Mouse (Mus musculus): ENCODE results near the gene Cldn13. TPM values are rescaled to one million over a fixed set of nuclear protein-coding genes. Genes with fewer than 3 reads are reported as not detected.
A peak's percentile ranks its signal among the peaks of the same experiment; 100 is the strongest.

Cldn13 gene
- polyA plus RNA-seq, 1 experiment from 2014 or later, result 1.3 TPM

- H3K27me3 ChIP-seq, result no peaks in the 10 kb centered on the region
- no peak overlapping the region for H3K4me3 ChIP-seq
- no peak overlapping the region for H3K4me2 ChIP-seq
- no peak for ATAC-seq (ENCODE audit: insufficient number of reproducible peaks, low FRiP score, low TSS enrichment, low read depth)
- H3K4me1 ChIP-seq, result peaks cover 7% of the 10 kb centered on the region
- H3K36me3 ChIP-seq, result no peaks in the 10 kb centered on the region; the same call in 1 of the 2 replicates
- no peak overlapping the region for H3K9ac ChIP-seq
- no peaks in the 10 kb centered on the region for H3K9me3 ChIP-seq
- H3K27ac ChIP-seq, result no peak overlapping the region
- WGBS, result 82% methylated on average over 8 of the region's 8 CpGs
Observed at GRCm38 (mm10) chr5:134933281-134933680, 18.0 kb upstream of the Cldn13 start.

- WGBS, result 42% methylated on average over 9 of the region's 9 CpGs
- peak; percentile 37; the same call in 1 of the 2 replicates for ATAC-seq (ENCODE audit: insufficient number of reproducible peaks, low FRiP score, low TSS enrichment, low read depth)
Observed at GRCm38 (mm10) chr5:134932903-134933276, 17.6 kb upstream of the Cldn13 start.

GRCm38 (mm10) chr5:134932179-134932902 is 17.0 kb upstream of the Cldn13 start, which contains the start of gene Mettl27:
Gene Mettl27 (plus strand): TSS chr5:134932368.
- under 1% methylated on average over 41 of the region's 41 CpGs for WGBS
- ATAC-seq (ENCODE audit: insufficient number of reproducible peaks, low FRiP score, low TSS enrichment, low read depth), result peak; percentile 85

More at GRCm38 (mm10) chr5:134932903-134933276, 17.6 kb upstream of the Cldn13 start:
- H3K9me3 ChIP-seq, result no peaks in the 10 kb centered on the region
- peak overlapping the region; percentile 67; the same call in 1 of the 2 replicates for H3K27ac ChIP-seq
- H3K4me1 ChIP-seq, result peaks cover 7% of the 10 kb centered on the region
- no peaks in the 10 kb centered on the region for H3K27me3 ChIP-seq
- H3K4me2 ChIP-seq, result peak overlapping the region; percentile 87
- H3K4me3 ChIP-seq, result peak overlapping the region; percentile 76
- no peak overlapping the region for H3K9ac ChIP-seq
- no peaks in the 10 kb centered on the region; the same call in 1 of the 2 replicates for H3K36me3 ChIP-seq

GRCm38 (mm10) chr5:134929988-134930387 is 14.7 kb upstream of the Cldn13 start:
- H3K27ac ChIP-seq, result no peak overlapping the region
- no peak overlapping the region for H3K9ac ChIP-seq
- ATAC-seq (ENCODE audit: insufficient number of reproducible peaks, low FRiP score, low TSS enrichment, low read depth), result no peak
- peaks cover 7% of the 10 kb centered on the region for H3K4me1 ChIP-seq
- H3K36me3 ChIP-seq, result no peaks in the 10 kb centered on the region; the same call in 1 of the 2 replicates
- no peaks in the 10 kb centered on the region for H3K9me3 ChIP-seq
- 80% methylated on average over 2 of the region's 2 CpGs for WGBS
- H3K4me2 ChIP-seq, result no peak overlapping the region
- no peaks in the 10 kb centered on the region for H3K27me3 ChIP-seq
- H3K4me3 ChIP-seq, result no peak overlapping the region

More at GRCm38 (mm10) chr5:134932179-134932902, 17.0 kb upstream of the Cldn13 start, which contains the start of gene Mettl27:
- no peaks in the 10 kb centered on the region for H3K9me3 ChIP-seq
- H3K4me3 ChIP-seq, result peak within 1 kb of the TSS; percentile 76
- H3K27me3 ChIP-seq, result no peaks in the 10 kb centered on the region
- H3K9ac ChIP-seq, result peak within 1 kb of the TSS; percentile 72
- H3K4me1 ChIP-seq, result peaks cover 7% of the 10 kb centered on the region
- peak within 1 kb of the TSS; percentile 87 for H3K4me2 ChIP-seq
- H3K36me3 ChIP-seq, result no peaks in the 10 kb centered on the region; the same call in 1 of the 2 replicates
- H3K27ac ChIP-seq, result peak within 1 kb of the TSS; percentile 67

GRCm38 (mm10) chr5:134926726-134927125 is 11.4 kb upstream of the Cldn13 start:
- 64% methylated on average over 4 of the region's 4 CpGs for WGBS
- H3K4me3 ChIP-seq, result no peak overlapping the region
- ATAC-seq (ENCODE audit: insufficient number of reproducible peaks, low FRiP score, low TSS enrichment, low read depth), result no peak

GRCm38 (mm10) chr5:134923141-134923540 is 7.8 kb upstream of the Cldn13 start:
- Histone ChIP-seq H3K9me3 (no peaks in the 10 kb centered on the region), H3K4me3 (no peak overlapping the region), H3K27ac (no peak overlapping the region), H3K4me1 (no peaks in the 10 kb centered on the region), H3K4me2 (no peak overlapping the region), H3K27me3 (no peaks in the 10 kb centered on the region), H3K36me3 (no peaks in the 10 kb centered on the region), H3K9ac (no peak overlapping the region)
- ATAC-seq (ENCODE audit: insufficient number of reproducible peaks, low FRiP score, low TSS enrichment, low read depth), result no peak
- 70% methylated on average over 6 of the region's 6 CpGs for WGBS

More at GRCm38 (mm10) chr5:134926726-134927125, 11.4 kb upstream of the Cldn13 start:
- Histone ChIP-seq H3K9me3 (no peaks in the 10 kb centered on the region), H3K27me3 (no peaks in the 10 kb centered on the region), H3K9ac (no peak overlapping the region), H3K27ac (no peak overlapping the region), H3K36me3 (no peaks in the 10 kb centered on the region), H3K4me1 (no peaks in the 10 kb centered on the region), H3K4me2 (no peak overlapping the region)

GRCm38 (mm10) chr5:134921106-134921505 is 5.8 kb upstream of the Cldn13 start:
- no peak overlapping the region for H3K9ac ChIP-seq
- H3K4me3 ChIP-seq, result no peak overlapping the region
- 88% methylated on average over 8 of the region's 8 CpGs for WGBS
- H3K27me3 ChIP-seq, result no peaks in the 10 kb centered on the region
- no peaks in the 10 kb centered on the region for H3K9me3 ChIP-seq
- no peak for ATAC-seq (ENCODE audit: insufficient number of reproducible peaks, low FRiP score, low TSS enrichment, low read depth)
- no peak overlapping the region for H3K4me2 ChIP-seq
- H3K4me1 ChIP-seq, result no peaks in the 10 kb centered on the region
- H3K27ac ChIP-seq, result no peak overlapping the region
- no peaks in the 10 kb centered on the region for H3K36me3 ChIP-seq

GRCm38 (mm10) chr5:134920106-134920687 is 4.9 kb upstream of the Cldn13 start:
- Histone ChIP-seq H3K9me3 (no peaks in the 10 kb centered on the region), H3K4me1 (no peaks in the 10 kb centered on the region), H3K9ac (no peak overlapping the region), H3K36me3 (no peaks in the 10 kb centered on the region), H3K4me3 (no peak overlapping the region), H3K4me2 (no peak overlapping the region), H3K27me3 (no peaks in the 10 kb centered on the region), H3K27ac (no peak overlapping the region)
- WGBS, result 72% methylated on average over 6 of the region's 6 CpGs
- ATAC-seq (ENCODE audit: insufficient number of reproducible peaks, low FRiP score, low TSS enrichment, low read depth), result no peak

- no peaks in the 10 kb centered on the region for H3K9me3 ChIP-seq
- ATAC-seq (ENCODE audit: insufficient number of reproducible peaks, low FRiP score, low TSS enrichment, low read depth), result no peak
- no peaks in the 10 kb centered on the region for H3K4me1 ChIP-seq
- 90% methylated on average over 3 of the region's 3 CpGs for WGBS
- no peaks in the 10 kb centered on the region for H3K36me3 ChIP-seq
- H3K27ac ChIP-seq, result no peak overlapping the region
- H3K4me3 ChIP-seq, result no peak overlapping the region
- H3K9ac ChIP-seq, result no peak overlapping the region
- H3K4me2 ChIP-seq, result no peak overlapping the region
- no peaks in the 10 kb centered on the region for H3K27me3 ChIP-seq
Observed at GRCm38 (mm10) chr5:134919097-134919496, 3.8 kb upstream of the Cldn13 start.

- H3K4me3 ChIP-seq, result no peak overlapping the region
- H3K4me1 ChIP-seq, result no peaks in the 10 kb centered on the region
- H3K9ac ChIP-seq, result no peak overlapping the region
- H3K27me3 ChIP-seq, result no peaks in the 10 kb centered on the region
- H3K27ac ChIP-seq, result no peak overlapping the region
- 51% methylated on average over 16 of the region's 16 CpGs for WGBS
- H3K36me3 ChIP-seq, result no peaks in the 10 kb centered on the region
- no peak for ATAC-seq (ENCODE audit: insufficient number of reproducible peaks, low FRiP score, low TSS enrichment, low read depth)
- H3K9me3 ChIP-seq, result no peaks in the 10 kb centered on the region
- no peak overlapping the region for H3K4me2 ChIP-seq
Observed at GRCm38 (mm10) chr5:134918071-134918832, 2.9 kb upstream of the Cldn13 start.

GRCm38 (mm10) chr5:134914510-134914909 is 816 bp downstream of the Cldn13 start:
- WGBS, result 83% methylated on average over 8 of the region's 8 CpGs
- no peak for ATAC-seq (ENCODE audit: insufficient number of reproducible peaks, low FRiP score, low TSS enrichment, low read depth)

More at GRCm38 (mm10) chr5:134914510-134914909, 816 bp downstream of the Cldn13 start:
- no peak overlapping the region for H3K4me2 ChIP-seq
- no peak overlapping the region for H3K9ac ChIP-seq
- no peak overlapping the region for H3K4me3 ChIP-seq
- no peak overlapping the region for H3K27ac ChIP-seq
- no peaks in the 10 kb centered on the region for H3K27me3 ChIP-seq
- H3K4me1 ChIP-seq, result no peaks in the 10 kb centered on the region
- H3K36me3 ChIP-seq, result no peaks in the 10 kb centered on the region
- no peaks in the 10 kb centered on the region for H3K9me3 ChIP-seq
